Mouse (Mus musculus): ENCODE results near the gene Cul1. TPM values are rescaled to one million over a fixed set of nuclear protein-coding genes. Genes with fewer than 3 reads are reported as not detected.

Gene Cul1
- total and polyA plus RNA-seq, 2 experiments from 2014 or later = 110 to 121 TPM

- TF ChIP-seq CTCF (IDR thresholded peaks at IDR 0.05) = no peak
Measured at GRCm38 (mm10) chr6:47560846-47561245, 107.6 kb downstream of the Cul1 start.

GRCm38 (mm10) chr6:47561426-47561825 lies 108.2 kb downstream of the Cul1 start:
- DNase-seq (ENCODE audit: low spot score) (peak; percentile 2), ATAC-seq (ENCODE audit: low FRiP score) (no peak)
- Histone ChIP-seq H3K9me3 (ENCODE audit: low read length) (no peaks in the 10 kb centered on the region), H3K27ac (ENCODE audit: low read depth, low read length) (no peak overlapping the region), H3K4me2 (ENCODE audit: low read depth, low read length, poor library complexity, severe bottlenecking) (no peak overlapping the region), H3K4me3 (ENCODE audit: low read depth, low read length) (no peak overlapping the region), H3K27me3 (ENCODE audit: insufficient read depth, low read length) (no peaks in the 10 kb centered on the region), H3K4me1 (ENCODE audit: insufficient read depth, low read length) (no peaks in the 10 kb centered on the region), H3K9ac (replicated peaks; ENCODE audit: low read length, poor library complexity, severe bottlenecking) (no peak overlapping the region), H3K36me3 (ENCODE audit: insufficient read depth, low read length) (no peaks in the 10 kb centered on the region)
- WGBS = 80% methylated on average over 5 of the region's 5 CpGs
- peak; percentile 46 for TF ChIP-seq CTCF (IDR thresholded peaks at IDR 0.05)

More at GRCm38 (mm10) chr6:47560846-47561245, 107.6 kb downstream of the Cul1 start:
- no peak overlapping the region for H3K4me3 ChIP-seq (ENCODE audit: low read depth, low read length)
- no peak overlapping the region for H3K9ac ChIP-seq (replicated peaks; ENCODE audit: low read length, poor library complexity, severe bottlenecking)
- H3K4me2 ChIP-seq (ENCODE audit: low read depth, low read length, poor library complexity, severe bottlenecking) = no peak overlapping the region
- ATAC-seq (ENCODE audit: low FRiP score) (no peak), DNase-seq (ENCODE audit: low spot score) (no peak)
- 90% methylated on average over 2 of the region's 2 CpGs for WGBS
- H3K27me3 ChIP-seq (ENCODE audit: insufficient read depth, low read length) = no peaks in the 10 kb centered on the region
- 0 out of 2 replicates have a peak, but pooled peaks cover under 1% of the 10 kb centered on the region for H3K36me3 ChIP-seq (ENCODE audit: insufficient read depth, low read length)
- no peaks in the 10 kb centered on the region for H3K9me3 ChIP-seq (ENCODE audit: low read length)
- H3K27ac ChIP-seq (ENCODE audit: low read depth, low read length) = no peak overlapping the region
- no peaks in the 10 kb centered on the region for H3K4me1 ChIP-seq (ENCODE audit: insufficient read depth, low read length)

GRCm38 (mm10) chr6:47565326-47566035 lies 112.3 kb downstream of the Cul1 start:
- no peak for ATAC-seq (ENCODE audit: low FRiP score)

GRCm38 (mm10) chr6:47572887-47573286 lies 119.7 kb downstream of the Cul1 start:
- Histone ChIP-seq H3K36me3 (ENCODE audit: insufficient read depth, low read length) (peaks cover 17% of the 10 kb centered on the region; the same call in 1 of the 2 replicates), H3K4me1 (ENCODE audit: insufficient read depth, low read length) (no peaks in the 10 kb centered on the region), H3K9ac (replicated peaks; ENCODE audit: low read length, poor library complexity, severe bottlenecking) (no peak overlapping the region), H3K27me3 (ENCODE audit: insufficient read depth, low read length) (no peaks in the 10 kb centered on the region), H3K9me3 (ENCODE audit: low read length) (no peaks in the 10 kb centered on the region), H3K4me2 (ENCODE audit: low read depth, low read length, poor library complexity, severe bottlenecking) (no peak overlapping the region), H3K27ac (ENCODE audit: low read depth, low read length) (no peak overlapping the region), H3K4me3 (ENCODE audit: low read depth, low read length) (no peak overlapping the region)
- 96% methylated on average over 2 of the region's 2 CpGs for whole genome bisulfite sequencing
- DNase-seq (ENCODE audit: low spot score) (no peak), ATAC-seq (ENCODE audit: low FRiP score) (no peak)
- no peak for TF ChIP-seq CTCF (IDR thresholded peaks at IDR 0.05)

More at GRCm38 (mm10) chr6:47565326-47566035, 112.3 kb downstream of the Cul1 start:
- Histone ChIP-seq H3K9me3 (ENCODE audit: low read length) (no peaks in the 10 kb centered on the region), H3K4me2 (ENCODE audit: low read depth, low read length, poor library complexity, severe bottlenecking) (no peak overlapping the region), H3K27me3 (ENCODE audit: insufficient read depth, low read length) (no peaks in the 10 kb centered on the region), H3K4me3 (ENCODE audit: low read depth, low read length) (no peak overlapping the region), H3K4me1 (ENCODE audit: insufficient read depth, low read length) (no peaks in the 10 kb centered on the region), H3K27ac (ENCODE audit: low read depth, low read length) (no peak overlapping the region), H3K9ac (replicated peaks; ENCODE audit: low read length, poor library complexity, severe bottlenecking) (no peak overlapping the region), H3K36me3 (ENCODE audit: insufficient read depth, low read length) (0 out of 2 replicates have a peak, but pooled peaks cover 20% of the 10 kb centered on the region)
- no peak for TF ChIP-seq CTCF (IDR thresholded peaks at IDR 0.05)
- 88% methylated on average over 1 of the region's 1 CpGs for WGBS
- peak; percentile 17 for DNase-seq (ENCODE audit: low spot score)

Other genes with a start within 250 kb of the Cul1 start
- gene Ezh2, start 141.9 kb downstream of the Cul1 start, total RNA-seq (2014; rRNA removed) = 16.6 and 34.5 TPM in 2 replicates
- 21.5 and 25.8 TPM in 2 replicates for gene Ezh2, start 141.9 kb downstream of the Cul1 start, polyA plus RNA-seq (2015; fragmentation: Nextera tagmentation; extraction: Ambion mirVana)